In genomic region chr10:51614826-51615590, GRCm38 (mm10) we compare ENCODE assay signal across 39 mouse cellular contexts. TPM values are rescaled to one million over a fixed set of nuclear protein-coding genes. Genes with fewer than 3 reads are reported as not detected.
"Had no signal": no experiment of that assay in that cellular context is flagged by ENCODE, and none has a peak within 500 bp of the region (broad histone marks: within the 10 kb centered on the region; RNA-seq: fewer than 3 reads in every experiment).

No protein-coding gene starts in this region.

- H3K36me3 ChIP-seq: hindbrain, embryonic 10.5 days; hindbrain, embryonic 12.5 days; intestine, embryonic 15.5 days; limb, embryonic 10.5 days; limb, embryonic 12.5 days; liver, embryonic 13.5 days; liver, embryonic 15.5 days had no signal

- DNase-seq: gastrocnemius, adult 2 months; gastrocnemius, postnatal 10 days; gastrocnemius, postnatal 25 days; heart, adult 2 months; heart, postnatal 10 days; heart, postnatal 4 days; kidney, adult 18-20 months; kidney, adult 8-10 months; kidney, postnatal 10 days; kidney, postnatal 25 days; kidney, postnatal 4 days; liver; liver, embryonic 13.5 days; liver, postnatal 0 days had no signal

- H3K9ac ChIP-seq: hindbrain, embryonic 12.5 days; hindbrain, embryonic 14.5 days; intestine, embryonic 15.5 days; limb, embryonic 12.5 days; liver, embryonic 13.5 days; liver, embryonic 15.5 days; liver, postnatal 0 days had no signal

- H3K4me1 ChIP-seq: hindbrain, embryonic 10.5 days; hindbrain, embryonic 12.5 days; limb, embryonic 10.5 days; limb, embryonic 12.5 days; liver, embryonic 13.5 days; liver, embryonic 15.5 days had no signal

- H3K27me3 ChIP-seq: hindbrain, embryonic 12.5 days; intestine, embryonic 15.5 days; limb, embryonic 12.5 days; liver, embryonic 13.5 days; liver, embryonic 15.5 days had no signal

- H3K4me2 ChIP-seq: heart, embryonic 11.5 days; hindbrain, embryonic 12.5 days; hindbrain, embryonic 14.5 days; intestine, embryonic 15.5 days; limb, embryonic 12.5 days; liver, embryonic 11.5 days; liver, embryonic 13.5 days; liver, embryonic 15.5 days had no signal

- H3K4me3 ChIP-seq: gastrocnemius, adult 2 months; heart, adult 2 months; hindbrain, embryonic 10.5 days; hindbrain, embryonic 12.5 days; intestine, embryonic 15.5 days; layer of hippocampus, adult 2 months; limb, embryonic 10.5 days; limb, embryonic 12.5 days; liver, embryonic 13.5 days; liver, embryonic 15.5 days had no signal

- H3K27ac ChIP-seq: gastrocnemius, adult 2 months; heart, adult 2 months; hindbrain, embryonic 10.5 days; hindbrain, embryonic 12.5 days; hindbrain, embryonic 14.5 days; intestine, embryonic 15.5 days; layer of hippocampus, adult 2 months; limb, embryonic 10.5 days; limb, embryonic 12.5 days; liver, embryonic 13.5 days; liver, embryonic 15.5 days had no signal

- H3K9me3 ChIP-seq: hindbrain, embryonic 10.5 days; hindbrain, embryonic 12.5 days; intestine, embryonic 15.5 days; limb, embryonic 10.5 days; limb, embryonic 12.5 days; liver, embryonic 13.5 days; liver, embryonic 15.5 days had no signal

- ATAC-seq: hindbrain, embryonic 16.5 days; inflammation-experienced regulatory T-cells, adult 6 months; intestine, embryonic 15.5 days; intestine, postnatal 0 days; liver, postnatal 0 days had no signal

RNA-seq across cellular contexts. Expression of gene Gprc6a, which starts 16.3 kb away (rescaled TPM):
- total RNA-seq: gastrocnemius, adult 2 months; gastrocnemius, postnatal 10 days; gastrocnemius, postnatal 25 days; gastrocnemius, postnatal 4 days; granulocyte monocyte progenitor cell, adult 5-6 weeks; heart, adult 2 months; heart, postnatal 10 days; heart, postnatal 25 days; heart, postnatal 4 days; layer of hippocampus, adult 2 months; layer of hippocampus, postnatal 10 days; layer of hippocampus, postnatal 36 days; left cerebral cortex, adult 18-20 months; left cerebral cortex, adult 8-10 months; left cerebral cortex, postnatal 14 days; left cerebral cortex, postnatal 36 days had no signal
- polyA plus RNA-seq: heart, embryonic 11.5 days; heart, embryonic 14.5 days; hindbrain, embryonic 10.5 days; hindbrain, embryonic 12.5 days; hindbrain, embryonic 14.5 days; hindbrain, embryonic 16.5 days; inflammation-experienced regulatory T-cells, adult 6 months; intestine, embryonic 15.5 days; kidney, embryonic 14.5 days; limb, embryonic 10.5 days; limb, embryonic 12.5 days; limb, embryonic 14.5 days; liver, embryonic 11.5 days; liver, embryonic 13.5 days had no signal

RNA-seq across cellular contexts. Expression of gene Fam162b, which starts 24.7 kb away (rescaled TPM):
- total RNA-seq: gastrocnemius, adult 2 months; gastrocnemius, postnatal 10 days; gastrocnemius, postnatal 25 days; gastrocnemius, postnatal 4 days; granulocyte monocyte progenitor cell, adult 5-6 weeks; heart, adult 2 months; heart, postnatal 10 days; heart, postnatal 25 days; heart, postnatal 4 days; layer of hippocampus, adult 2 months; layer of hippocampus, postnatal 36 days; left cerebral cortex, adult 18-20 months; left cerebral cortex, adult 8-10 months; left cerebral cortex, postnatal 14 days; left cerebral cortex, postnatal 36 days had no signal
- polyA plus RNA-seq: heart, adult 2 months; heart, embryonic 14.5 days; inflammation-experienced regulatory T-cells, adult 6 months; liver, embryonic 13.5 days; liver, embryonic 15.5 days; liver, postnatal 0 days had no signal
